Mouse (Mus musculus) kidney, postnatal 25 days (tissue): ENCODE measurements around the gene Skint4.

Experiments used
- DNase-seq, 2 experiments: peaks; one replicate each; pipeline ENCODE4 v3.0.0; 2021; ENCODE audit warnings: mixed read lengths in 2 of 2

Skint4 gene

GRCm38 (mm10) chr4:112071716-112072115 is at the start of gene Skint4:
TSS of gene Skint4 (plus strand) at chr4:112072016.
- no peak for DNase-seq
